Mouse (Mus musculus) embryonic facial prominence, embryonic 12.5 days (tissue): ENCODE data around the gene Apod. TPM values are rescaled to one million over a fixed set of nuclear protein-coding genes. Genes with fewer than 3 reads are reported as not detected.

Source experiments
- ATAC-seq: fragments of 200-750 bp; cut with Nextera tagmentation; 2 replicates; pipeline ENCODE4 v1.8.0; 2017; ENCODE audit not compliant: insufficient number of reproducible peaks, insufficient read depth, low FRiP score, low TSS enrichment
- H3K27ac ChIP-seq: fragments of 300-500 bp; sonication (generic); 2 replicates; pipeline ENCODE4 v1.5.1; 2016; ENCODE audit warnings: mild to moderate bottlenecking
- H3K27me3 ChIP-seq: fragments of 300-500 bp; sonication (generic); 2 replicates; pipeline ENCODE4 v1.6.1; 2016; ENCODE audit warnings: mild to moderate bottlenecking, moderate library complexity
- H3K36me3 ChIP-seq: fragments of 300-500 bp; sonication (generic); 2 replicates; pipeline ENCODE4 v1.6.1; 2016; ENCODE audit warnings: mild to moderate bottlenecking
- H3K4me1 ChIP-seq: fragments of 300-500 bp; sonication (generic); 2 replicates; pipeline ENCODE4 v1.6.1; 2016
- H3K4me2 ChIP-seq: fragments of 300-500 bp; sonication (generic); replicated peaks from 2 replicates; pipeline ENCODE4 v1.6.1; 2016; ENCODE audit warnings: mild to moderate bottlenecking, moderate library complexity
- H3K4me3 ChIP-seq: fragments of 300-500 bp; sonication (generic); 2 replicates; pipeline ENCODE4 v1.5.1; 2016; ENCODE audit warnings: mild to moderate bottlenecking
- H3K9ac ChIP-seq: fragments of 300-500 bp; sonication (generic); 2 replicates; pipeline ENCODE4 v1.6.1; 2016; ENCODE audit warnings: mild to moderate bottlenecking, moderate library complexity
- H3K9me3 ChIP-seq: fragments of 300-500 bp; sonication (generic); 2 replicates; pipeline ENCODE4 v1.6.1; 2016; ENCODE audit warnings: mild to moderate bottlenecking, moderate library complexity
- WGBS: fragments of 180-500 bp; shearing (Covaris S2); methylation state at CpG from one replicate; pipeline ENCODE4 v1.1.7; 2016; 5-methylcytosine and 5-hydroxymethylcytosine counted together
- polyA plus RNA-seq: library from polyadenylated mRNA; unstranded; fragments of >200 nt; fragmentation: Nextera tagmentation; extraction: Ambion mirVana; gene quantifications from 2 replicates; pipeline ENCODE4 v1.2.1, GENCODE M21; 2016

Gene Apod
- polyA plus RNA-seq, 1 experiment from 2014 or later: 24.8 TPM

DNA sequence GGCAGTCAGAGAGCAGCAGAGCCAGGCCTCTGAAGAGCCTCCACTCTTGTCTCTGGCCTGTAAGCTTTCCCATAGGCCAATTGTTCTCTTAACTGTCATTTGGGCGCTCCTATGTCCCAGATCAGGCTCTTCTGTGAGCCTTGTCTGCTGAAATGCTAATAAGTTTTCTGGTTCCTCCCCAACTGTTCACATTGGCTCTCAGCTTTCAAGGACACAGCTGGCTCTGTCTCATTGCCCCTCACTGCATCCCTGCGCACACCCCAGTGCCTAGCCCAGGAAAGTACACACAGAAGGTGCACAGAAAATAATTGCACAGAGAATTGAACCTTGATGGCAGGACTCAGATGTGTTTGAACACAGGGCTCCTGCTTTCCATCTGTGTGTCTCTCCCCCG is 14.7 kb downstream of the Apod start:
- WGBS: 36% methylated on average over 3 of the region's 3 CpGs
- no peak overlapping the region for H3K4me3 ChIP-seq
- peaks cover 21% of the 10 kb centered on the region for H3K4me1 ChIP-seq
- H3K9me3 ChIP-seq: no peaks in the 10 kb centered on the region
- H3K36me3 ChIP-seq: no peaks in the 10 kb centered on the region
- no peak for ATAC-seq
- no peaks in the 10 kb centered on the region for H3K27me3 ChIP-seq
- 0 out of 2 replicates have a peak overlapping the region, but pooled peaks have one; percentile 2 for H3K4me2 ChIP-seq
- H3K9ac ChIP-seq: no peak overlapping the region
- H3K27ac ChIP-seq: no peak overlapping the region

DNA sequence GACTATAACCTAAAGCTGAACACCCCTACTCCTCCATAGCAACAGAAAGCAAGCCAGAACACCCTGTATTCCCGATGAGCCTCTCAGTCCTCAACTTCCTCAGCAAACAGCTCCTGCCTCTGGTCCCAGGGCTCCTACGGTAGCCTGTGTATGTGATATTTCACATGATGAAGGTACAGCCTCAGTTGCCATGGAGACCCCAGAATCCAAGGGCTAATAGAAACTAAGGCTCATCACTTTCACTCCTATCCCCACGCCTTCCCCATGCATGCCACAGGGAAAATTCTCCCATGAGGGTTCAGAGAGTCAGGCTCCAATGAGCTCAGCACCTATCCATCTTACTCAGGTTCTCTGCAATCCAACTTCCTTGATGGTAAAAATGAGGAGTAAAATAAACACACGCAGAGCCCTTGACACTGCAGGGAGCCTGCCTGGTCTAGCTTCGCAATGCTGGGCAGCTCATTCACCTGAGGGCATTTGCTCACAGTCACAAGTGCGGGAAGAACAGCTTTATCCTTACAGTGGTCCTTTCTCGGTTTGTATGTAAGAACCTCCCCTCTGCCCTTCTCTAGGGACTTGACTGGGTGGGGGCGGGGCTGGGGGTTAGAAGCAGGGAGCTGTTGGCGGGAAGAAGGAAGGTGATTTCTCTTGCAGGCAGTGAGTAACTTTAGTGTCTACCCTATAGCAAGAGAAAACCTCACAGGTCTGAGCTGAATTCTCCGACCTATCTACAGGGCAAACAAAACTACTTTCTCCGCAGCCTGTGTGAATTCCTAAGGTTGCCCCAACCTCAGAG is 15.2 kb downstream of the Apod start:
- Histone ChIP-seq H3K27me3 (no peaks in the 10 kb centered on the region), H3K9ac (no peak overlapping the region), H3K4me1 (peaks cover 21% of the 10 kb centered on the region), H3K36me3 (no peaks in the 10 kb centered on the region), H3K9me3 (no peaks in the 10 kb centered on the region), H3K27ac (no peak overlapping the region), H3K4me3 (no peak overlapping the region), H3K4me2 (0 out of 2 replicates have a peak overlapping the region, but pooled peaks have one; percentile 2)
- ATAC-seq: no peak
- WGBS: 39% methylated on average over 11 of the region's 11 CpGs

DNA sequence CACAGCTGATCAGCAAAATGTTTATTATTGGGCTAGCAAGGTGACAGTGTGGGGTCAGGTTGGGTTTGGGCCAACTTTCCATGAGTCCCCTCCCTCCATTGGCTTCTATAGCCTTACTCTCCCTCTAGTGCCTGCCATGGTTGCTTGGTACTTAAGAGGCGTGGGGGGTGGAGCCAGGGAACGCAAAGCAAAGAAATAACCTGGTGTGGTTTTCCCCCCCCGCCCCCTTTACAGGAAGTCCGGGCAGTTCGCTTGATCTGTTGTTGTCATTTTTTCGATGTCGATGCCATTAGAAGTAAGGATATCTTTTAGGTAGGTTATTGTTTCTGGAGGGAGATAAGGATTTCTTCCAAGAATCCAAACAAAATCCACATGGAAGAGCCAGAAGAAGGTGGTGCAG is 17.5 kb downstream of the Apod start:
- no peak overlapping the region for H3K9ac ChIP-seq
- H3K4me1 ChIP-seq: peaks cover 21% of the 10 kb centered on the region
- no peak overlapping the region for H3K4me2 ChIP-seq
- no peaks in the 10 kb centered on the region for H3K9me3 ChIP-seq
- ATAC-seq: no peak
- no peaks in the 10 kb centered on the region for H3K27me3 ChIP-seq
- WGBS: 92% methylated on average over 7 of the region's 7 CpGs
- no peak overlapping the region for H3K4me3 ChIP-seq
- no peak overlapping the region for H3K27ac ChIP-seq
- H3K36me3 ChIP-seq: no peaks in the 10 kb centered on the region

DNA sequence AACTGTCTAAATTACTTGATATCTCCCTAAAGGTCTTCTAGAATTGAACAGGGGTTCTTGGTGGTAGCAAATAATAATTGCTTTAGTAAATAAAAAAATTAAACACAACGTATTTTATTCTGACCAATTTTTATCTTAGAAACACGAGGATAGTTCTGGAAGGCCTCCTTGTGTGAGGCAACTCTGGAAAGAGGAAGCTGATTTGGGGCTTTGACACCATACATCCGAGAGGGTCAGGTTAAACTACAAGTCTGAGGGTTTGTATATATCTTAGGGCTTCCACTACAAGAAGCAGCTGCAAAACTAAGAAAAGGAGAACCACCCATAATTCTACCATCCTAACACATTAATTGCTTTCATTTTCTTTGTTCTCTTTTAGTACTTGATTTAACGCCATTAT is 20.8 kb downstream of the Apod start:
- ATAC-seq: no peak
- 76% methylated on average over 4 of the region's 4 CpGs for WGBS

DNA sequence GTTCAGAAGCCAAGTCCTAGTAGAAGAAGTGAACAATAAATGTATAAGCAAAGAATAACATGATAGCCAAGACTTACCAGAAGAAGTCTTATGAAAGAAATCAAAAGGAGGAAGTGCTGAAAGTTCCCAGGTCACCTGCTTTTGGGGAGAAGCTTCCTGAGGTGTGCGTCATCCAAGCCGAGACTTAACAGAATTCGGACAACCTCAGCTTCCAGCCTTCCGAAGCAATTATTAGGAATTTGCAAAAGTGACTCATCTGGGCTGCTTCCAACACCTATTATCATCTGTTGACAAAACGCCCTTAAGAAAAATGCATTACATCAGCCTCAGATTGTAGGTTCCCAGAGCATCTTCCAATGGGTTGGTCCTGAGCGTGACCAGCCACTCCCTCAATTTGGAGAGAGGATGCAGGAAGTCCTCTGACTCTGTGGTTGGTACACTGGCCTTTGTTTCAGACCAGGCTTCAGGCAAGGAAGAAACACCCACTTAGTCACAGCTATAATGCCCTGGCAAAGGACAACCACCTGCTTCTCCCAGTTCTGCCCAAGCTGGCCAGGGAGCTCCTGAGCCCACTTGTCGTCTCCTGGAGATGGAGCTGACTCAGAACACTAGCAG is 23.8 kb downstream of the Apod start:
- Histone ChIP-seq H3K4me3 (no peak overlapping the region), H3K4me2 (no peak overlapping the region), H3K9me3 (no peaks in the 10 kb centered on the region), H3K4me1 (no peaks in the 10 kb centered on the region), H3K9ac (no peak overlapping the region), H3K36me3 (no peaks in the 10 kb centered on the region), H3K27ac (no peak overlapping the region), H3K27me3 (no peaks in the 10 kb centered on the region)
- WGBS: 74% methylated on average over 7 of the region's 7 CpGs
- no peak for ATAC-seq

More for the DNA sequence above, 20.8 kb downstream of the Apod start:
- H3K4me2 ChIP-seq: no peak overlapping the region
- H3K4me1 ChIP-seq: no peaks in the 10 kb centered on the region
- H3K4me3 ChIP-seq: no peak overlapping the region
- H3K9me3 ChIP-seq: no peaks in the 10 kb centered on the region
- H3K36me3 ChIP-seq: no peaks in the 10 kb centered on the region
- H3K9ac ChIP-seq: no peak overlapping the region
- no peak overlapping the region for H3K27ac ChIP-seq
- H3K27me3 ChIP-seq: no peaks in the 10 kb centered on the region

DNA sequence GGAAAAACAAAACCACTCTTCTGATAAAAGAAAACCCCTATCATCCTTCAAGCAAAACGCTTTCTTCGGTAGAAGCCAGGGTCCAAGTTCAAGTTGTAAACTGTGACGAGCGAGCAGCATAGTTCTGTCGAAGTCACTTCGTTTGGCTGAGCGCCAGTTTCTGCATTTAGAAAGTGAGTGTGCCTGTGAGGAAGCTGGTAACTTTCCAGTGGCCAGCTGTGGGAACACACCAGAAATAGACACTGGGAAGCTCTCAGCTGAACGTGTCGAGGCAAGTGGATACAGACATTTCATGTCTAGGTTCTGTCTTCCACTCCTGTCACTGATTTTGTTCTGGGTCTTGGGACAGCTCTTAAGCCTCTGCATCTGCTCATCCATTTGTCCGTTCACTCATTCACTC is 24.3 kb downstream of the Apod start:
- Histone ChIP-seq H3K4me1 (no peaks in the 10 kb centered on the region), H3K4me3 (no peak overlapping the region), H3K27ac (no peak overlapping the region), H3K36me3 (no peaks in the 10 kb centered on the region), H3K27me3 (no peaks in the 10 kb centered on the region), H3K4me2 (no peak overlapping the region), H3K9ac (no peak overlapping the region), H3K9me3 (no peaks in the 10 kb centered on the region)
- 72% methylated on average over 10 of the region's 10 CpGs for WGBS
- no peak for ATAC-seq

DNA sequence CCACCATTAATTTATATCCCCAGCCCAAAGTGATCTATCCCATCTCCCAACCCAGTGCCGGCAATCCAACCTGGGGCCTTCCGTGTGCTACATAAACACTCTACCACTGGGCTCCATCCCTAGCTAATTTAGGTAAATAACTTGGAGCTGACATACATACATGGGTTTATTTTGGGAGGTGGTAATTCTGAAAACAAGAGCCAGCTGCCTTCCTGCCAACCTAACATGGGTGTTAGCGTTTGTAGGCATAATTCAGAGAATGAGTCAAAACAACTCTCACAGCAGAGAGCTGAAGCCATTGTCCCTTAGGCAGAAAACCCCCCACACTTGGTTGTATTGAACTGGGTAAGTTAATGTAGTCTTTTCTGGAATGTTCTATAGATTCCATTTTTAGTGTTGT is 26.9 kb downstream of the Apod start:
- 77% methylated on average over 3 of the region's 3 CpGs for WGBS

DNA sequence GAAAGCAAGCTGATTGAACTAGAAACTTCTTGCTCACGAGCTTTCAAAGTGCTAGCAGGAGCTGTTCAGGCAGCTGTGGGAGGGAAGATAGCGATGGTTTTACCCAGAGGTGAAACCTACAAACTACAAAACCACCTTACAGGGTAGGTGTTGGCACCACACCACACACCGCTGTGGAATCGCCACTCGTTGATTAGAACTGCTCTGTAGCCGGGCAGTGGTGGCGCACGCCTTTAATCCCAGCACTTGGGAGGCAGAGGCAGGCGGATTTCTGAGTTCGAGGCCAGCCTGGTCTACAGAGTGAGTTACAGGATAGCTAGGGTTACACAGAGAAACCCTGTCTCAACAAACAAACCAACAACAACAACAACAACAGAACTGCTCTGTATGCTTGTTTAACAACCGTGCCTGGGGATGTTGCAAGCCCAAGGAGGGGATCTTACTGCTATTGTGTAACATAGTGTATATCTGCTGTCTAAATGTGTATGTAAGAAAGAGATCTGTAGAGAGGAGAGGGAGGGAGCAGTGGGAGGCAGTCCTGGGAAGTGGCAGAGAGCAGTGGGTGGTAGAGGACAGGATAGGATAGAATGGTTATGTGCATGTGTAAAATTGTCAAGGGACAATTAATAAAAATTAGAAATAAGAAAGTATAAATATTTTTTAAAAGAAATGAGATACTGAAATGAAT is 27.7 kb downstream of the Apod start:
- H3K27me3 ChIP-seq: no peaks in the 10 kb centered on the region
- no peaks in the 10 kb centered on the region for H3K36me3 ChIP-seq
- ATAC-seq: no peak
- no peak overlapping the region for H3K4me2 ChIP-seq
- H3K4me1 ChIP-seq: no peaks in the 10 kb centered on the region
- 92% methylated on average over 11 of the region's 11 CpGs for WGBS
- no peak overlapping the region for H3K9ac ChIP-seq
- H3K27ac ChIP-seq: no peak overlapping the region
- H3K4me3 ChIP-seq: no peak overlapping the region
- H3K9me3 ChIP-seq: no peaks in the 10 kb centered on the region

More for the DNA sequence above, 26.9 kb downstream of the Apod start:
- Histone ChIP-seq H3K4me1 (no peaks in the 10 kb centered on the region), H3K27me3 (no peaks in the 10 kb centered on the region), H3K27ac (no peak overlapping the region), H3K9ac (no peak overlapping the region), H3K4me2 (no peak overlapping the region), H3K36me3 (no peaks in the 10 kb centered on the region), H3K4me3 (no peak overlapping the region), H3K9me3 (no peaks in the 10 kb centered on the region)
- no peak for ATAC-seq

DNA sequence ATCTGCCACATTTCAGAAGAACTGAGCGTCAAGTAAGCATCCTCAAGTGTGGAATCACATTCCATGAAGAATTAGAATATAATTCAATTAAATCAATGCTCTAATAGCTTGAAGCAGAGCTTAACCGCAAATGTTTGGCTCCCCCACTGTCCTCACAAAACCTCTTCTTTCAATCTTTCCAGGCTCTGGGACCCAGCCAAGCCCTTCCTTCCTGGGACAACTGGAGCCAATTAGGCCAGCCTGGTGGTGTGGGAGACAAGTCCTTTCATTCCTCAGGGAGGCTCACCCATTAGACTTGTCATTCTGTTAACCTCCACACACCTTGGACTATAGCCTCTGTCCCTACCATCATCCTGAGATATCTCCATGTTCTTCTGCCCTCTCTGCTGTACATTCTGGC is 32.6 kb downstream of the Apod start:
- 73% methylated on average over 2 of the region's 2 CpGs for WGBS
- Histone ChIP-seq H3K36me3 (no peaks in the 10 kb centered on the region), H3K9ac (no peak overlapping the region), H3K4me3 (no peak overlapping the region), H3K27ac (no peak overlapping the region), H3K4me1 (no peaks in the 10 kb centered on the region), H3K9me3 (no peaks in the 10 kb centered on the region), H3K4me2 (no peak overlapping the region), H3K27me3 (no peaks in the 10 kb centered on the region)
- no peak for ATAC-seq

DNA sequence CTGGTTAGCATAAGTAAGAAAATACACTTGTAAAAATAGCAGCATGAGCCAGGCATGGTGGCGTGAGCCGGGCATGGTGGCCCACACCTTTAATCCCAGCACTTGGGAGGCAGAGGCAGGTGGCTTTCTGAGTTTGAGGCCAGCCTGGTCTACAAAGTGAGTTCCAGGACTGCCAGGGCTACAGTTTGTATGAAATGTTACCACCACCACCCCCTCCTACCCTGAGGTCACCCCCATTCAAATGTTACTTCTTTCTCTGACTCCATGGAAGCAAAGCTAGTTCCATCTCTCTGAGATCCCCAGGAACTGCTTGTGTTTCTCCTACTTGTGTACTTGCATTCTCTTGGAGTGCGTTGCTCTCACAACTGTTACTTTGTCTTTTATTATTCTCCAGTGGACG is 34.4 kb downstream of the Apod start:
- WGBS: 83% methylated on average over 4 of the region's 4 CpGs
- Histone ChIP-seq H3K27me3 (no peaks in the 10 kb centered on the region), H3K9me3 (no peaks in the 10 kb centered on the region), H3K27ac (no peak overlapping the region), H3K9ac (no peak overlapping the region), H3K4me3 (no peak overlapping the region), H3K4me2 (no peak overlapping the region), H3K4me1 (peaks cover 7% of the 10 kb centered on the region; the same call in 1 of the 2 replicates), H3K36me3 (no peaks in the 10 kb centered on the region)
- ATAC-seq: no peak

DNA sequence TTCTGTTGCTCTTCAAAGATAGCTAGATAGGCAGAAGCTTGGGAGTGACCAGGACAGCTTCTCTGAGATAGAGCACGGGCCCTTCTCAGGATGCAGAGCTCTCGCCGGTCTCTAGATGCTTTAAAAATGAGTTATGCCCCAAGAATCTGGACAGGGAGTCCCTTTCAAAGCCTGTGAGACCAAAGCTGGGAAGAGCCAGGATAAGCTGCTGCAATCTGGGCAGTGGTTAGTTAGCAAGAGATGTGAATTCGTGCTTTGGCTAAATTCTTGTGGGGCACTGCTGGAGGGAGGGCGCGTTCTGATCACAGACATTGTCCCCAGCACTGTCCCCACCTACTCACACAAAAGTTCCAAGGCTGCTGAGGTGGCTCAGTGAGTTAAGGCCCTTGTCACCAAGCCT is 36.0 kb downstream of the Apod start:
- 76% methylated on average over 6 of the region's 6 CpGs for WGBS
- Histone ChIP-seq H3K4me2 (no peak overlapping the region), H3K36me3 (no peaks in the 10 kb centered on the region), H3K27ac (no peak overlapping the region), H3K9ac (no peak overlapping the region), H3K9me3 (no peaks in the 10 kb centered on the region), H3K4me1 (peaks cover 8% of the 10 kb centered on the region), H3K4me3 (no peak overlapping the region), H3K27me3 (no peaks in the 10 kb centered on the region)
- ATAC-seq: no peak

DNA sequence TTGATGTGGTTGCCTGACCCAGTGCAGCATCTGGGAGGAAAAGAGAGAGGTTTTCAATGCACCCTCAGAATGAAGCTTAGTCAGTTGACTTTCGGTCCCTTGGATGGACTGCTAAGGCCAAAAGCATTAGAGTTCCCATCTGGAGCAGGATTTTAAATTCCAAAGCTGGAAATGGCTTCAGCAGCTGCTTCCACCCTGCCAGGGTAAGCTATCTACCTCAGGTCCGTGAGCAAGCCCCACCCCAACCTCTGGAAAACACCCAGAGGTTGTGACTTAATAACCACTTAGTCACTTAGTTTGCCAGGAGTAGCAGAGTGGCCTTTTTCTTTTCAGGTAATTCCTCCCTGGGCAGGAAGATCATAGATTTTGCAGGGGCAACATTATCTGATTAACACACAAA is 36.5 kb downstream of the Apod start:
- no peak overlapping the region for H3K4me2 ChIP-seq
- WGBS: 70% methylated on average over 2 of the region's 2 CpGs
- no peaks in the 10 kb centered on the region for H3K27me3 ChIP-seq
- no peaks in the 10 kb centered on the region for H3K36me3 ChIP-seq
- no peaks in the 10 kb centered on the region for H3K9me3 ChIP-seq
- H3K4me3 ChIP-seq: no peak overlapping the region
- H3K27ac ChIP-seq: no peak overlapping the region
- ATAC-seq: no peak
- no peak overlapping the region for H3K9ac ChIP-seq
- peaks cover 13% of the 10 kb centered on the region for H3K4me1 ChIP-seq
